Mouse (Mus musculus) stomach, adult 2 months (tissue): ENCODE data around the gene Nck1. TPM values are rescaled to one million over a fixed set of nuclear protein-coding genes. Genes with fewer than 3 reads are reported as not detected.

Experiments used
- polyA plus RNA-seq: library from polyadenylated mRNA; depleted of rRNA; stranded (reverse); fragments of >200 nt; gene quantifications from 2 replicates; pipeline ENCODE4 v1.2.3, GENCODE M21; 2012; rRNA removed

Nck1 gene
- polyA plus RNA-seq: 0.09 and 0.24 TPM in 2 replicates

GRCm38 (mm10) chr9:100545715-100546593, at the start of gene Nck1:
TSS of gene Nck1 (minus strand) at chr9:100546134.

DNA sequence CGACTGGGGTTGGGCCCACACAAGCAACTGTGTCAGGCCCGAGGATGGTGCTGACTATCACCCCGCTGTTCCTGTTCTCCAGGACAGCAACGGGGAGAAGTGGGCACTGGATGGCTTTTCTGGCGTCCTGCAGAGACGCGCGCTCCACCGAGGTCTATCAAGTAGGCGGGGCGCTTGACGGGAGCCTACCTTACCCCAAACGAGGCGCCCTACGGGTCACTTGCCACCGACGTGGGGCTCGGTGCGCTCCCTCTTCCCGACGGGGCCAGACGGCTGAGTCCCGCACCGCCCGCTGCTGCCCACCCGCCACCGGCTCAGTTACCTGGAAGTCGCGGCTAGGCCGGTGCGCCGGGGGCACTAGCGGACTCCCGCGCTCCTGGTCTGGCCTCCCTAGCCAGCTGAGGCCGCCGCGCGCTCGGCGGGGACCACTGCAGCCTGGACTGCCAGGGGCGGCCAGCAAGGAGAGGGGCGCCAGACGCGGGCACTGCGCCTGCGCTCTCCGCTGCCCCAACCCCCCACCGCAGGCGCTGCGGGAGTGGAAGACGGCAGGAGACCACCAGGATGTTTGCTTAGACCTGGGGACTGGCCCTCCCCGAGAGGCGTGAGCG, 24.8 kb upstream of the Nck1 start, which contains the start of gene Slc35g2:
TSS of gene Slc35g2 (minus strand) at position 465 of the 608 bp plus-strand sequence.

GRCm38 (mm10) chr9:100486431-100486830, 59.5 kb downstream of the Nck1 start, which contains the start of gene Il20rb:
TSS of gene Il20rb (minus strand) at chr9:100486788.

Other genes starting within 250 kb of the Nck1 start
- 4.1 and 5.7 TPM in 2 replicates for gene Il20rb, start 59.3 kb downstream of the Nck1 start, polyA plus RNA-seq
- 0.27 and 0.32 TPM in 2 replicates for gene Slc35g2, start 25.0 kb upstream of the Nck1 start, polyA plus RNA-seq
- gene Stag1, start 51.7 kb upstream of the Nck1 start, polyA plus RNA-seq: 0.43 and 0.64 TPM in 2 replicates